Mouse (Mus musculus): ENCODE data around the gene S100a4.

The S100a4 gene

GRCm38 (mm10) chr3:90597736-90598135 is 5.8 kb upstream of the S100a4 start:
- in situ Hi-C loops (cut with MboI; ENCODE audit: unreplicated experiment in 2 of 2) = no loop called here

GRCm38 (mm10) chr3:90598212-90598611 is 5.4 kb upstream of the S100a4 start:
- in situ Hi-C loops (cut with MboI; ENCODE audit: unreplicated experiment in 2 of 2) = no loop called here

- in situ Hi-C loops (cut with MboI; ENCODE audit: unreplicated experiment in 2 of 2) = no loop called here
Measured at GRCm38 (mm10) chr3:90599401-90599800, 4.2 kb upstream of the S100a4 start.

GRCm38 (mm10) chr3:90600036-90600435 is 3.5 kb upstream of the S100a4 start:
- in situ Hi-C loops (cut with MboI; ENCODE audit: unreplicated experiment in 2 of 2) = loop anchor here in 1 of 2 experiments (25.0 kb wide), 1 partner anchor 388 kb away; the partner anchor contains the start of genes Rab13 and Rps27

GRCm38 (mm10) chr3:90600458-90601195 is 2.9 kb upstream of the S100a4 start:
- in situ Hi-C loops (cut with MboI; ENCODE audit: unreplicated experiment in 2 of 2) = loop anchor here in 1 of 2 experiments (25.0 kb wide), 1 partner anchor 388 kb away; the partner anchor contains the start of genes Rab13 and Rps27

- in situ Hi-C loops (cut with MboI; ENCODE audit: unreplicated experiment in 2 of 2) = loop anchor here in 1 of 2 experiments (25.0 kb wide), 1 partner anchor 389 kb away; the partner anchor contains the start of genes Rab13 and Rps27
Measured at GRCm38 (mm10) chr3:90601486-90602110, 2.0 kb upstream of the S100a4 start, which contains the start of gene Gm42674. TSS of gene Gm42674 (plus strand) at chr3:90601904.

GRCm38 (mm10) chr3:90604416-90604815 is 845 bp downstream of the S100a4 start:
- in situ Hi-C loops (cut with MboI; ENCODE audit: unreplicated experiment in 2 of 2) = loop anchor here in 1 of 2 experiments (25.0 kb wide), 1 partner anchor 392 kb away; the partner anchor contains the start of genes Rab13 and Rps27

GRCm38 (mm10) chr3:90605049-90605448 is 1.5 kb downstream of the S100a4 start:
- in situ Hi-C loops (cut with MboI; ENCODE audit: unreplicated experiment in 2 of 2) = loop anchor here in 1 of 2 experiments (25.0 kb wide), 1 partner anchor 393 kb away; the partner anchor contains the start of genes Rab13 and Rps27

- in situ Hi-C loops (cut with MboI; ENCODE audit: unreplicated experiment in 2 of 2) = loop anchor here in 1 of 2 experiments (25.0 kb wide), 1 partner anchor 393 kb away; the partner anchor contains the start of genes Rab13 and Rps27
Measured at GRCm38 (mm10) chr3:90605736-90606135, 2.2 kb downstream of the S100a4 start.

- in situ Hi-C loops (cut with MboI; ENCODE audit: unreplicated experiment in 2 of 2) = loop anchor here in 1 of 2 experiments (25.0 kb wide), 1 partner anchor 394 kb away; the partner anchor contains the start of genes Rab13 and Rps27
Measured at GRCm38 (mm10) chr3:90606185-90606584, 2.6 kb downstream of the S100a4 start.

- in situ Hi-C loops (cut with MboI; ENCODE audit: unreplicated experiment in 2 of 2) = loop anchor here in 1 of 2 experiments (25.0 kb wide), 1 partner anchor 395 kb away; the partner anchor contains the start of genes Rab13 and Rps27
Measured at GRCm38 (mm10) chr3:90607361-90607760, 3.8 kb downstream of the S100a4 start.

GRCm38 (mm10) chr3:90608223-90608622 is 4.7 kb downstream of the S100a4 start, which contains the start of gene S100a5:
TSS of gene S100a5 (plus strand) at chr3:90608523.
- in situ Hi-C loops (cut with MboI; ENCODE audit: unreplicated experiment in 2 of 2) = loop anchor here in 1 of 2 experiments (25.0 kb wide), 1 partner anchor 396 kb away; the partner anchor contains the start of genes Rab13 and Rps27

GRCm38 (mm10) chr3:90609102-90609501 is 5.5 kb downstream of the S100a4 start:
- in situ Hi-C loops (cut with MboI; ENCODE audit: unreplicated experiment in 2 of 2) = loop anchor here in 1 of 2 experiments (25.0 kb wide), 1 partner anchor 397 kb away; the partner anchor contains the start of genes Rab13 and Rps27

- in situ Hi-C loops (cut with MboI; ENCODE audit: unreplicated experiment in 2 of 2) = loop anchor here (5.0 to 25.0 kb wide), 3 partner anchors 119 to 399 kb away; partner anchors contain the start of genes Snapin (in 2 of the 2), Rab13 (in 1 of the 2) and Rps27 (in 1 of the 2)
Measured at GRCm38 (mm10) chr3:90611494-90611893, 7.9 kb downstream of the S100a4 start.

- in situ Hi-C loops (cut with MboI; ENCODE audit: unreplicated experiment in 2 of 2) = loop anchor here (5.0 to 25.0 kb wide), 3 partner anchors 120 to 400 kb away; partner anchors contain the start of genes Snapin (in 2 of the 2), Rab13 (in 1 of the 2) and Rps27 (in 1 of the 2)
Measured at GRCm38 (mm10) chr3:90612061-90612460, 8.5 kb downstream of the S100a4 start.

GRCm38 (mm10) chr3:90612728-90613291 is 9.2 kb downstream of the S100a4 start, which contains the start of gene S100a6:
TSS of gene S100a6 (plus strand) at chr3:90612882.
- in situ Hi-C loops (cut with MboI; ENCODE audit: unreplicated experiment in 2 of 2) = loop anchor here (5.0 to 25.0 kb wide), 3 partner anchors 121 to 401 kb away; partner anchors contain the start of genes Snapin (in 2 of the 2), Rab13 (in 1 of the 2) and Rps27 (in 1 of the 2)

GRCm38 (mm10) chr3:90613461-90614147 is 10.0 kb downstream of the S100a4 start:
- in situ Hi-C loops (cut with MboI; ENCODE audit: unreplicated experiment in 2 of 2) = loop anchor here (5.0 to 25.0 kb wide), 3 partner anchors 121 to 401 kb away; partner anchors contain the start of genes Snapin (in 2 of the 2), Rab13 (in 1 of the 2) and Rps27 (in 1 of the 2)

- in situ Hi-C loops (cut with MboI; ENCODE audit: unreplicated experiment in 2 of 2) = loop anchor here (5.0 to 25.0 kb wide), 3 partner anchors 122 to 402 kb away; partner anchors contain the start of genes Snapin (in 2 of the 2), Rab13 (in 1 of the 2) and Rps27 (in 1 of the 2)
Measured at GRCm38 (mm10) chr3:90614148-90614530, 10.6 kb downstream of the S100a4 start.
